Mouse (Mus musculus) thymus, adult 18-20 months (tissue): ENCODE data around the gene Gm45808.
"Not testable (repeated sequence)": the region's sequence is repeated elsewhere in the genome, so short reads cannot be mapped to it uniquely, and the experiment has no call there.

Experiments used
- DNase-seq, 2 experiments: peaks; one replicate each; pipeline ENCODE4 v3.0.0; 2022; ENCODE audit warnings: mixed read lengths in 2 of 2

The Gm45808 gene

DNA sequence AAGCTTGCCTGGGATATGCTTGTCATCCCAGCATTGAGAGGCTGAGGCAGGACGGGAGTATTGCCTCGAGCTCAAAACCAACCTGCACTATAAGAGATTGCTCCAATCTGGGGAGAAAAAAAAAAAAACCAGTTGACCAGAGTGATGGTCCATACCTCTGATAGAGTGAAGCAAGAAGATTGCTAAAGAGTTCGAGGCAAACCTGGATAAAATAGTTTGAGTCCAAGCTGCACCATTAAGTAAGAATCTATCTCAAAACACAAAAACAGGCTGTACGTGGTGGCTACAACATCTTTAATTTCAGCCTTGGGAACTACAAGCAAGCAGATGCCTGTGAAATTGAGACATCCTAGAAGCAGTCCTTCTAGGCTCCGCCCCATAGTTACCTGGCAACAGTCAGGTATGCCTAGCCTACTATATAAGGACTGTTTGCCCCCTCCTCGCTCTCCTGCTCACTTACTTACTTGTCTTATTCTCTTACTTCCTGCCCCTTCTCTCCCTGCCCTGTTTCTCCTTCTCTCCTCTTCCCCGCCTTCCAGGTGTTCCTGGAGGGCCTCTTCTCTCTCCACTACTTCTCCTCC is 19.4 kb downstream of the Gm45808 start:
- no peak for DNase-seq

DNA sequence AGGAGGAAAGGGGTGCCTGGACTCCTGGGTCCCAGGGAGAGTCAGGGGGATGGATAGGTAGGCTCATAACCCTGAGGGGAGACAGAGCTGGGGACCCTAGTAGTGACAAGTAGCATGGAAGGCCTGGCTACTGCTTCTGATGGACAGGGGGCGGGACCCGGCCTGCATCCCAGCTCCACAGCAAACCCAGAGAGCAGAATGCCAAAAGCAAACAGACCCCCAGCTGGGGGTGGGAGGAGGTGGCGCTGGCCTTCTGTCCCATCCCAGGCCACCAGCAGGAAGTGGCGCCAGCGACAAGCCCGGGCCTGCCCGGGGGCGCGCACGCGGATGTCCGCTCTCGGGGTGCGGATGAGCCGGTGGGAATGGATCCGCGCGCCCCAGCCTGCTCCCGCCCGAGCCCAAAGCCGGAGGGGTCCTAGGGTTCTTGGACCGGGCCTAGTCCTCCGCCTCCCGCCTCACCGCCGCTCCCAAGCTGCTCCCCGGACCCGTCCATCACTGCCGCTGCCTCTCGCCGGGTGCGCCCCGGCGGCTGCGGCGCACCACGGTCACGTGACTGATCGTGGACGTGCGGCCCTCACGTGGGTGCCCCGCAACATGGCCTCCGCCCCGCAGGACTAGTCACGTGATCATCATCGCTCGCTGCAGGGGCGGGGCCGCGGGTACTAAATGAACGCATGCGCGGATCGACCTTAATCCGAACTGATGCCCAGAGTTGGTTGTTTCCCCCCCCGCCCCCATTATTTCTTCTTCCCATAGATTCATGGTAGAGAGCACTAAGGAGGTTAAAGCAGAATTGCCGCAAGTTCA is 20.1 kb downstream of the Gm45808 start, which contains the start of gene Bax:
Bax (minus strand) TSS at position 616 of the 807 bp plus-strand sequence.
- DNase-seq: peak; percentile 81 to 86

GRCm38 (mm10) chr7:45465549-45465948 is 21.1 kb downstream of the Gm45808 start:
- DNase-seq: peak in 1 of 2 experiments; percentile 35

DNA sequence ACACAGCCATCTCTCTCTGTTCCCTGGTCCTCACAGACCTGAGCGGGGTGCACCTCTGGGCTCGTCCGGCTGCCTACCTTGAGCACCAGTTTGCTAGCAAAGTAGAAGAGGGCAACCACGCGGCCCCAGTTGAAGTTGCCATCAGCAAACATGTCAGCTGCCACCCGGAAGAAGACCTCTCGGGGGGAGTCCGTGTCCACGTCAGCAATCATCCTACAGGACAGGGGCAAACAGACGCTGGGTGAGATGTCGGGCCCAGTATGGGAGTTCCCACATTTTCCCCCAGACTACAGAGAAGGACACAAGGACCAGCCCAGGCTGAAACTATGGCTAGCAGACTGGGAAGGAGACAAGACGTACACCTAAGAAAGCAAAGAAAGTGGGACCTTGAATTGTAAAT is 21.5 kb downstream of the Gm45808 start:
- no peak for DNase-seq

- no peak for DNase-seq
Observed at GRCm38 (mm10) chr7:45463987-45464778, 22.4 kb downstream of the Gm45808 start.

DNA sequence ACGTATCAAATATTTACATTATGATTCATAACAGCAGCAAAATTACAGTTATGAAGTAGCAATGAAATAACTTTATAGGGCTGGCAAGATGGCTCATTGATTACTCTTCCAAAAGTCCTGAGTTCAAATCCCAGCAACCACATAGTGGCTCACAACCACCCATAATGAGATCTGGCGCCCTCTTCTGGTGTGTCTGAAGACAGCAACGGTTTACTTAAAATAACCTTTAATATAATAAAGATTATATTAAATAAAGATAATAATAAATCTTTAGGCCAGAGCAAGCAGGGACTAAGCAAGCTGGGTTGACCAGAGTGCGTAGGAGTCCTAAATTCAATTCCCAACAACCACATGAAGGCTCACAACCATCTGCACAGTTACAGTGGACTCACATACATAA is 23.7 kb downstream of the Gm45808 start:
- not testable (repeated sequence) for DNase-seq

GRCm38 (mm10) chr7:45462325-45462724 is 24.3 kb downstream of the Gm45808 start:
- DNase-seq: no peak

- DNase-seq: no peak
Observed at GRCm38 (mm10) chr7:45461781-45462180, 24.8 kb downstream of the Gm45808 start.

- DNase-seq: no peak
Observed at GRCm38 (mm10) chr7:45461326-45461725, 25.3 kb downstream of the Gm45808 start.

- no peak for DNase-seq
Observed at GRCm38 (mm10) chr7:45460860-45461314, 25.7 kb downstream of the Gm45808 start.

- no peak for DNase-seq
Observed at GRCm38 (mm10) chr7:45460377-45460776, 26.2 kb downstream of the Gm45808 start.

DNA sequence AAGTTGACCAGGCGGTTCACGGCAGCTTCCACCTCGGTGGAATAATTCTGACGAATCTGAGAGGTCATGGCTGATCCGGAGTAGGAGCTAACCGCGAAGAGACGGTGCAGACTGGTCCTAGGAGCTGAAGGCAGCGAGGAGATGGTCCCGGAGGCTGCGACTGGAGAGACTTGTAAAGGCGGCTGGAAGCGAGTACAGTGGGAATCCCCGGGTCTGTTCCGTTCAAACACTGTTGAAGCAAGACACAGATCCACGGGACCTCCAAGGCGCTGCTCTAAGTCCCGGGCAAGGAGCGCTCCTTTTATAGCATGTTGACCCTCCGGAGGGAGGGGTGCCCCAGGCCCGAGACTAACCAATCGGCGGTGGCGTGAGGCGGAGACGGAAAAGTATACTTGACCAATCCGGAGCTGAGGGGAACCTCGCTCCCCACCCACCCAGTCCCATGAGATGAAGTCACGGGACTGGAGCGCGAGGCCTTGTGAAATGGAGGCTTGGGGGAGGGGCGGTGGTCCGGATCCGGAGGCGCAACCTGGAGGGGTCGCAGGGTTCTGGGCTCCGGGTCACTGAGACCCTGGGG is 27.0 kb downstream of the Gm45808 start, which contains the start of gene Ftl1:
Ftl1 (minus strand) TSS at position 321 of the 577 bp plus-strand sequence.
- peak; percentile 96 to 98 for DNase-seq

DNA sequence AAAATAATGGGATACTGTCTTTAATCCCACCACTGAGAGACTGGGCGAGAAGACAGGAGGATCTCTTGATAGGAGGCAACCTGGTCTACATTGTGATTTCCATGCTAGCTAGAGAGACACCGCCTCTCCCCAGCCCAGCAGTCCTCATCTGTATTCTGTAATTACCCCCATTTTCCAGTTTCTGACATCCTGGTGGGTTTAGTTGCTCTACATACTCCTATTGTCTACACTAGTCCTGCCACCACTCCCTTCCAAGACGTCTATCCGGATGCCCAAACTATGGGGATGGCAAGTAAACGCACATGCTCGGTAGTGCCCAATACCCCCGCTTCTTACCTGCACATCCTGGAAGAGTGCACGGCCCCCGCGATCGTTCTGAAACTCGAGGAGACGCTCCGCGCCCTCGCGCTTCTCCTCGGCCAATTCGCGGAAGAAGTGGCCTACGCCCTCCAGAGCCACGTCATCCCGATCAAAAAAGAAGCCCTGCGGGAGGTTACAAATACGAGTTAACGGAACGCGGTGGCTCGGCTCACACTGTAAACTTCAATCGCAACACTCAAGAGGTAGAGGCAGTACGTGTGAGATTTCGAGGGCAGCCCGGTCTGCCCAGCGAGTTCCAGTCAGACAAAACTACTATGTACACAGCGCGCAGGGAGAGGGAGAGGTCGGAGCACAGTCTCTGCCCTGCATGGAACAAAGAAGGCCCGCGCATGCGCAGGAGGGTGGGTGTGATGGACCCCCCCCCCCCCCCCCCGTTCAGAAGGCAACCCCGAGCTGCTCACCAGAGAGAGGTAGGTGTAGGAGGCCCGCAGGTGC is 27.7 kb downstream of the Gm45808 start:
- peak; percentile 66 to 74 for DNase-seq

DNA sequence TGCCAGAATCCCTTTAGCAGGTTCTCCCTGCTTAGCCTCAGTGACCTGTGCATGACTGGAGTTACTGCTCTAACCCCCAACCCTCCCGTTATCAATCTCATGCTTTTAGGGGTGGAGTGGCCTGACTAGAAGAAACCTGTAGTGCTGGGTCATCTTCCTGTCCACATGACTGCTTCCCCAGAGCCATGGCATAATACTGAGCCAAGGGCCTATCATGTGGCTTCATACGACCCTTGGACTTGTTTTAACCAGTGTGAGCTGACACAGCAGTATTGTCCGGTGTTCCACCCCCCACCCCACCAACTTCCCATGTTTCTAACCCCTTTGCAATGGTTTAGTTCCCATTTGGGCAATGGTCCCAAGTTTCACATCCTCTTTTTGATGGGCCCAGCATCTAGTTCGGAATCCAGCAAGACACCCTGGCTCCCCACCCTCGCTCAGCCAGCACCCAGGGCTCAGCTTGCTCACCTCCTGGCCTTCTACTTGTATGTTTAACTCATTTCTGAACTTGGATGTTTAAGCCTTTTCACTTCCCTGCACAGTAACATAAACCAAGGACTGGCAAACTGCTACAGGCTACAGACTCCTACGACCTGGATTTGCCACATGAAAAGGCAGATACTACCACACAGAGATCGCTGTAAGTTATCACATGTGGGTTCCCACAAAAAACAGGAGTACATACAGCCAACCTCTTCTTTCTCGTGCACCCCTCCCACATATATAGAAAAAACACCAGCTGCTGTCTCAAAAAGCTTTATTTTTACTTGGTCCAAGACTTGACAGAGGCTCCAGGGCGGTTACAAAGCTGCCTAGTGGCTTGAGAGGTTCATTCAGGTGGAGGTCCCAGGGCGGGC is 29.2 kb downstream of the Gm45808 start:
- no peak for DNase-seq

- no peak for DNase-seq
Observed at GRCm38 (mm10) chr7:45456721-45457203, 29.8 kb downstream of the Gm45808 start.

DNA sequence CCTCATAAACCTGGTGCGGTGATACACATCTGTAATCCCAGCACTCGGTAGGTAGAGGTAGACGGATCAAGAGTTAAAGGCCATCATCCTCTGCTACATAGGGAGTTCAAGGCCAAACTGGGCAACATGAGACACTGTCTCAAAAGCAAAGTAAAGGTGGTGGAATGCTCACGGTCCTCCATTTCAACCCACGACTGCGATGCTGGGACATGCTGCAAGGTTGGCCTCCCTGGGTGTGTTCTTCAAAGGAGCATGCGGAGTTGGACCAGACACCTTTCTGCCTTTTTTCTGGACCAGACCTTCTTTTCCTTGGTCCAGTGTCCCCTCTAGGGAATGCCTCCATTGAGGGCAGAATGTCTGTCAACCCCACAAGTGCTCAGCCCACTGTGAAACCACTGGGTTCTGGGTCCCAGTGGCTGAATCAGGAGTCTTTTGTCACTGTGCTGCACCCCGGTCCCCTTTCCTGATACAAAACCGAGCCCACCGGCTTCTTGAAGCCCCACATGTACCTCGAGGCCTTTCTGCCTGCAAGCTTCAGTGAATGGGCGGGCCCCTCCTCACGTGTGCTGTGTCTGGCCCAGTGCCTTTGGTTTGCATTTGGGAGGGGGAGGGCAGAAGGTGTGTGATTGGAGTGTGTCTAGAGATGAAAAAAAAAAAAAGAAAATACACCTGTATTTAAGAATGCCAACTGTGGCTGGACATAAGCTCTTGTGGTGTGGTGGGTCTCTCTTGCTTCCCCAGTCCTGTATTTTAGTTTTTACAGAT is 30.5 kb downstream of the Gm45808 start:
- no peak for DNase-seq

- DNase-seq: no peak
Observed at GRCm38 (mm10) chr7:45454971-45455370, 31.6 kb downstream of the Gm45808 start.

GRCm38 (mm10) chr7:45451344-45451982 is 35.1 kb downstream of the Gm45808 start:
- DNase-seq: peak; percentile 50 to 59

DNA sequence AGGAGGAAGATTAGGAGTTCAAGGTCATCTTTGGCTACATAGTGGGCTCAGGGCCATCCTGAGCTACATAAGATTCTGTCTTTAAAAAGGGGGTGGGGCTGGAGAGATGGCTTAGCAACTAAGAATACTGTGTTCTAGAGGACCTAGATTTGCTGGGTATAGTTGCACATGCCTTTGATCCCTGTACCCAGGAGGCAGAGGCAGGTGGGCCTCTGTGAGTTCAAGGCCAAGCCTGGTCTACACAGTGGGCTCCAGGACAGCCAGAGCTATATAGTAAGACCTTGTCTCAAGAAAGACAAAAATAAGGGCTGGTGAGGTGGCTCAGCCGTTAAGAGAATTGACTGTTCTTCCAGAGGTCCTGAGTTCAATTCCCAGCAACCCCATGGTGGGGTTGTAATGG is 36.6 kb downstream of the Gm45808 start:
- no peak for DNase-seq
